Mouse (Mus musculus) liver, embryonic 14.5 days (tissue): ENCODE data around the gene Wdr63. TPM values are rescaled to one million over a fixed set of nuclear protein-coding genes. Genes with fewer than 3 reads are reported as not detected.

Experiments
- ATAC-seq: fragments of 200-750 bp; cut with Nextera tagmentation; 2 replicates; pipeline ENCODE4 v1.8.0; 2017; ENCODE audit warnings: moderate number of reproducible peaks, mild to moderate bottlenecking, moderate library complexity; ENCODE audit not compliant: insufficient read depth
- DNase-seq, 3 experiments: peaks; one replicate each; pipeline ENCODE4 v3.0.0-alpha.2; 2012 to 2013; ENCODE audit warnings: low read depth in 3 of 3, low spot score in 3 of 3
- H3K27ac ChIP-seq: fragments of 300-500 bp; sonication (generic); 2 replicates; pipeline ENCODE4 v1.5.1; 2014; ENCODE audit warnings: moderate library complexity, mild to moderate bottlenecking, control low read depth, inconsistent platforms
- H3K27me3 ChIP-seq: fragments of 300-500 bp; sonication (generic); 2 replicates; pipeline ENCODE4 v1.6.1; 2014; ENCODE audit warnings: mild to moderate bottlenecking, low read length, moderate library complexity; ENCODE audit not compliant: control insufficient read depth, insufficient read depth
- H3K36me3 ChIP-seq: fragments of 300-500 bp; sonication (generic); replicated peaks from 2 replicates; pipeline ENCODE4 v1.6.1; 2014; ENCODE audit warnings: low read depth; ENCODE audit not compliant: control insufficient read depth, insufficient read depth
- H3K4me1 ChIP-seq, 2 experiments: fragments of 200-500 bp in 1 of 2; fragments of 300-500 bp in 1 of 2; sonication (generic) in 1 of 2; replicated peaks; 2 replicates each; pipeline ENCODE4 v1.6.1; 2012 to 2014; ENCODE audit warnings: antibody characterized with exemption in 1 of 2, inconsistent platforms in 1 of 2, low read length in 1 of 2; ENCODE audit not compliant: control insufficient read depth in 2 of 2, insufficient read depth in 2 of 2
- H3K4me2 ChIP-seq: fragments of 300-500 bp; sonication (generic); 2 replicates; pipeline ENCODE4 v1.6.1; 2014; ENCODE audit warnings: low read depth, mild to moderate bottlenecking, control low read depth, moderate library complexity
- H3K4me3 ChIP-seq, 2 experiments: fragments of 200-500 bp in 1 of 2; fragments of 300-500 bp in 1 of 2; sonication (generic) in 1 of 2; 2 replicates each; pipeline ENCODE4 v1.5.1; 2012 to 2014; ENCODE audit warnings: low read depth in 2 of 2, low read length in 2 of 2, mild to moderate bottlenecking in 2 of 2, control low read depth in 1 of 2, inconsistent platforms in 1 of 2, moderate library complexity in 1 of 2; ENCODE audit not compliant: insufficient read depth in 1 of 2
- H3K9ac ChIP-seq: fragments of 300-500 bp; sonication (generic); replicated peaks from 2 replicates; pipeline ENCODE4 v1.6.1; 2014; ENCODE audit warnings: mild to moderate bottlenecking, control low read depth, moderate library complexity
- H3K9me3 ChIP-seq: fragments of 300-500 bp; sonication (generic); 2 replicates; pipeline ENCODE4 v1.6.1; 2016; ENCODE audit warnings: low read length, mixed read lengths; ENCODE audit not compliant: control insufficient read depth
- CTCF ChIP-seq: IDR thresholded peaks from 2 replicates; pipeline ENCODE4 v1.5.1; 2016; ENCODE audit warnings: antibody characterized with exemption, low read depth, control low read depth
- EP300 ChIP-seq: IDR thresholded peaks from 2 replicates; pipeline ENCODE4 v1.6.1; 2016; ENCODE audit warnings: antibody characterized with exemption, low read depth
- WGBS: fragments of 180-500 bp; shearing (Covaris S2); extraction: QIAGEN DNeasy Blood & Tissue Kit; methylation state at CpG from one replicate; pipeline ENCODE4 v1.1.7; 2014; ENCODE audit not compliant: insufficient replicate concordance; 5-methylcytosine and 5-hydroxymethylcytosine counted together
- polyA plus RNA-seq, 2 experiments: library from polyadenylated mRNA; depleted of rRNA in 1 of 2; stranded (reverse) in 1 of 2; unstranded in 1 of 2; fragments of >200 nt; fragmentation: Nextera tagmentation in 1 of 2; extraction: Ambion mirVana in 1 of 2; gene quantifications; 2 replicates each; pipeline versions ENCODE4 v1.2.1 to v1.2.3; 2012 to 2014

Wdr63 gene
- polyA plus RNA-seq, 2 experiments, result 0.04 to 0.15 TPM

DNA sequence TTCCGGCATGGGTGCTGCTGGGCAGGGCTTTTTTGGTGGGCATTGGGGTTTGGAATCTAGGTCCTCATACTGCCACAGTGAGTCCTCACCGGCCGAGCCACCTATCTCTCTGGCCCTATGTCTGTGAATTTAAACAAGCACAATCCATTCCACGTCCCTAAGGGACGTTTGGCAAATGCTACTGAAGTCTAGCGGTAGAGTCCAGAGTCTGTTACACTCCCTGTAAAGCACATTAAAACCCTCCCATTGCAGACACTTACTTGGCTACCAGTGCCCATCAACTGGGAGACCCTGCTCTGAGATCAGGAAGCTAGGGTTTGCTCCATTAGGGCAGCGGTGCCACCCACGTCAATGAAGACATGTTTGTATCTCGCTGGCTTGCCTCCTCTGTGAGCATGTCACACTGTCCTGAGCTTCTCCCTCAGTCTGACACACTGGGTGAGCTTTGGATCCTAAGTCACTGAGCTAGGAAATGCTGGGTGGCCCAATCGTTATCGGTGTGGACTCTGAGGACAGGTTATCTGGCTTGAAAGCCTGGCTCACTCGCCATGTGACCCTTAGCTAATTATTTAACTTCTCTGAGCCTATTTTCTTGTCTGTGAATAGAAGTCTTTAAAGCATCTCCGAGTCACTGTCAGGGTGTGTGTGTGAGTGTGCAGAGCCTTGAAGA, 16.8 kb downstream of the Wdr63 start:
- no peak for TF ChIP-seq EP300
- no peak for TF ChIP-seq CTCF
- Histone ChIP-seq H3K9ac (no peak overlapping the region), H3K9me3 (no peaks in the 10 kb centered on the region), H3K4me1 (peaks cover 0 to 4% of the 10 kb centered on the region in 2 experiments; a peak in 2 of 4 replicates), H3K4me3 (no peak overlapping the region), H3K4me2 (no peak overlapping the region), H3K27ac (no peak overlapping the region), H3K36me3 (no peaks in the 10 kb centered on the region), H3K27me3 (no peaks in the 10 kb centered on the region)
- ATAC-seq, result peak; percentile 58; the same call in 1 of the 2 replicates
- WGBS, result 65% methylated on average over 13 of the region's 13 CpGs
- peak in 1 of 3 experiments; percentile 14 for DNase-seq

DNA sequence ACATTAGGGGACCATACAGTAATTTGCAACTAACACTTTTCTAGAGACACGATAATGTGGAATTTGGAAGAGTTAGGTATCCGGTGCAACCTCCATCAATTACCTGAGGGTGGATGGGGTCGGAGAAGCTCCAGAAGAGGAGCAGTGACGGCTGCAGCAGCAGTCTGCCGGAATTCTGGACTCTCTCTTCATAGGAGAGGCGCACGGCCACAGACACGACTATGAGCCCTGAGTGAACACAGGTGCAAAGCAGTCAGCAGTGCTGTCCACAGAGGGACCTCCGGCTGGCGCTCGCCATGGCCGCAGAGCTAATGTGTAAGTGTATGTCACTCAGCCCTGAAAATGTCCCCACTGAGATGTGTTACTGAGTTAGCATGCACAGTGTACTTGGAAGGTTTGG, 27.7 kb downstream of the Wdr63 start:
- no peaks in the 10 kb centered on the region for H3K4me1 ChIP-seq
- TF ChIP-seq EP300, result no peak
- no peak for TF ChIP-seq CTCF
- H3K27me3 ChIP-seq, result no peaks in the 10 kb centered on the region
- WGBS, result 79% methylated on average over 12 of the region's 12 CpGs
- no peak overlapping the region for H3K4me3 ChIP-seq
- H3K36me3 ChIP-seq, result no peaks in the 10 kb centered on the region
- no peak overlapping the region for H3K9ac ChIP-seq
- no peak for ATAC-seq
- no peak overlapping the region for H3K4me2 ChIP-seq
- H3K27ac ChIP-seq, result no peak overlapping the region
- H3K9me3 ChIP-seq, result no peaks in the 10 kb centered on the region
- no peak for DNase-seq

DNA sequence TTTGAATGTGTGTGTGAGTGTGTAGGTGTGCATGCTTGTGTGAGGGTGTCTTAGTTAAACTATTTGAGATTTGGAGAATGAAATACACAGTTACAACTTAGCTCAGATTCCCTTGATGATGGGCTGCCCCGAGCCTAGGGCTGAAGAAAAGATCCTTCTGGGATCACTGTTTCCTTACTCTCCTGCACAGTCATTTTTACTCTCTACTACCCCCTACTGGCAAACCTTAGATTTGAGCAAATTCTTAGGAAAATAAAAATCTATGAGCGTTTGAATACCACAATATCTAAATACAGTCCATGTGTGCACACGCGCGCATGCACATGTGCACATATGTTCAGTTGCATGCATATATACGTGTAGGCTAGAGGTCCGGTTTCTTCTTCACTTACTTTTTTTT, 35.1 kb downstream of the Wdr63 start:
- 59% methylated on average over 7 of the region's 7 CpGs for WGBS
- H3K9ac ChIP-seq, result no peak overlapping the region
- DNase-seq, result no peak
- H3K27me3 ChIP-seq, result no peaks in the 10 kb centered on the region
- H3K4me1 ChIP-seq, result no peaks in the 10 kb centered on the region
- H3K9me3 ChIP-seq, result no peaks in the 10 kb centered on the region
- TF ChIP-seq EP300 (no peak), CTCF (peak; percentile 42)
- H3K27ac ChIP-seq, result no peak overlapping the region
- no peaks in the 10 kb centered on the region for H3K36me3 ChIP-seq
- H3K4me3 ChIP-seq, result no peak overlapping the region
- no peak overlapping the region for H3K4me2 ChIP-seq
- no peak for ATAC-seq

DNA sequence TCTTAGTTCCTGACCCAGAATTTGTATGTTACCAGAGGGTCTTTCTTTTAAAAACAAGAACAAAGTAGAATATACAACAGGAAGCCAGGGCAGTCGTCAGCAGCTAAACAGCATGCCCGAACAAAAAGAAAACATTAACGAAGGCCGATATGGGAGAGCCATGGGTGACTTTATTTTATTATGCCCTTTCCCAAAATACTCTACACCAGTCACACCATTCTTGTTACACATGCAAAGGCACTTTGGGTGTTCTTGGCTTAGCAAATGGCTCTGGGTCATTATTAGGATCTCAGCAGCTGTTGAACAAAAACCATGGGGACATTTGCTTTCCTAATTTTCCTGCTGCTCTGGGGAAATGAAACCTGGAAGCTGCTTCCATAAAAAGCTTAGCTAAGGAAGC, 38.7 kb downstream of the Wdr63 start:
- no peak overlapping the region for H3K4me3 ChIP-seq
- H3K36me3 ChIP-seq, result no peaks in the 10 kb centered on the region
- TF ChIP-seq CTCF, result no peak
- TF ChIP-seq EP300, result no peak
- ATAC-seq, result no peak
- WGBS, result 61% methylated on average over 4 of the region's 4 CpGs
- no peak overlapping the region for H3K27ac ChIP-seq
- H3K9me3 ChIP-seq, result no peaks in the 10 kb centered on the region
- no peaks in the 10 kb centered on the region for H3K27me3 ChIP-seq
- H3K9ac ChIP-seq, result no peak overlapping the region
- H3K4me1 ChIP-seq, result no peaks in the 10 kb centered on the region
- DNase-seq, result no peak
- no peak overlapping the region for H3K4me2 ChIP-seq

DNA sequence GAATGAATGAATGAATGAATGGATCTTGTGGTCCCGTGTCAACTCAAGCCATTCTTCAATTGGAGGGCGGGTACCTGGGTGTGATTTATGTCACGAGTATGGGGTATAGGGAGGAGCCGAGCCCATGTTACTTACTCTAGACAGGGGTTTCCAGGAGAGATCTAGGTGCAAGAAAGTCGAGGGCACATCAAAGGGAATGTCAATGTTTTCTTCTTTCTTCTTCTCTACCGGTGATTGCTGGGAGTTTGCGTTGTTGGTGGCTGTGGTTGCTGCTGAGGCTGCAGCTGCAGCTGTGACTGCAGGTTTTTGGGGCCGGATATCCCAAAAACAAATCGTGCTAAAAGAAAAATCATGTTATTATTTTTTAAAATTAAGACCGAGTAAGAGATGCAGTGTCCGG, 44.8 kb downstream of the Wdr63 start:
- Histone ChIP-seq H3K4me2 (no peak overlapping the region), H3K9me3 (no peaks in the 10 kb centered on the region), H3K4me3 (no peak overlapping the region), H3K27me3 (no peaks in the 10 kb centered on the region), H3K27ac (no peak overlapping the region), H3K36me3 (no peaks in the 10 kb centered on the region), H3K9ac (no peak overlapping the region), H3K4me1 (no peaks in the 10 kb centered on the region)
- no peak for ATAC-seq
- 63% methylated on average over 11 of the region's 11 CpGs for WGBS
- no peak for DNase-seq
- no peak for TF ChIP-seq CTCF
- no peak for TF ChIP-seq EP300
